Mouse (Mus musculus) liver, embryonic 14.5 days (tissue): ENCODE data around the gene Csmd2. TPM values are rescaled to one million over a fixed set of nuclear protein-coding genes. Genes with fewer than 3 reads are reported as not detected.

Experiments used
- ATAC-seq: fragments of 200-750 bp; cut with Nextera tagmentation; 2 replicates; pipeline ENCODE4 v1.8.0; 2017; ENCODE audit warnings: moderate number of reproducible peaks, mild to moderate bottlenecking, moderate library complexity; ENCODE audit not compliant: insufficient read depth
- DNase-seq, 3 experiments: peaks; one replicate each; pipeline ENCODE4 v3.0.0-alpha.2; 2012 to 2013; ENCODE audit warnings: low read depth in 3 of 3, low spot score in 3 of 3
- H3K27ac ChIP-seq: fragments of 300-500 bp; sonication (generic); 2 replicates; pipeline ENCODE4 v1.5.1; 2014; ENCODE audit warnings: moderate library complexity, mild to moderate bottlenecking, control low read depth, inconsistent platforms
- H3K27me3 ChIP-seq: fragments of 300-500 bp; sonication (generic); 2 replicates; pipeline ENCODE4 v1.6.1; 2014; ENCODE audit warnings: mild to moderate bottlenecking, low read length, moderate library complexity; ENCODE audit not compliant: control insufficient read depth, insufficient read depth
- H3K36me3 ChIP-seq: fragments of 300-500 bp; sonication (generic); replicated peaks from 2 replicates; pipeline ENCODE4 v1.6.1; 2014; ENCODE audit warnings: low read depth; ENCODE audit not compliant: control insufficient read depth, insufficient read depth
- H3K4me1 ChIP-seq, 2 experiments: fragments of 200-500 bp in 1 of 2; fragments of 300-500 bp in 1 of 2; sonication (generic) in 1 of 2; replicated peaks; 2 replicates each; pipeline ENCODE4 v1.6.1; 2012 to 2014; ENCODE audit warnings: antibody characterized with exemption in 1 of 2, inconsistent platforms in 1 of 2, low read length in 1 of 2; ENCODE audit not compliant: control insufficient read depth in 2 of 2, insufficient read depth in 2 of 2
- H3K4me2 ChIP-seq: fragments of 300-500 bp; sonication (generic); 2 replicates; pipeline ENCODE4 v1.6.1; 2014; ENCODE audit warnings: low read depth, mild to moderate bottlenecking, control low read depth, moderate library complexity
- H3K4me3 ChIP-seq, 2 experiments: fragments of 200-500 bp in 1 of 2; fragments of 300-500 bp in 1 of 2; sonication (generic) in 1 of 2; 2 replicates each; pipeline ENCODE4 v1.5.1; 2012 to 2014; ENCODE audit warnings: low read depth in 2 of 2, low read length in 2 of 2, mild to moderate bottlenecking in 2 of 2, control low read depth in 1 of 2, inconsistent platforms in 1 of 2, moderate library complexity in 1 of 2; ENCODE audit not compliant: insufficient read depth in 1 of 2
- H3K9ac ChIP-seq: fragments of 300-500 bp; sonication (generic); replicated peaks from 2 replicates; pipeline ENCODE4 v1.6.1; 2014; ENCODE audit warnings: mild to moderate bottlenecking, control low read depth, moderate library complexity
- H3K9me3 ChIP-seq: fragments of 300-500 bp; sonication (generic); 2 replicates; pipeline ENCODE4 v1.6.1; 2016; ENCODE audit warnings: low read length, mixed read lengths; ENCODE audit not compliant: control insufficient read depth
- CTCF ChIP-seq: IDR thresholded peaks from 2 replicates; pipeline ENCODE4 v1.5.1; 2016; ENCODE audit warnings: antibody characterized with exemption, low read depth, control low read depth
- EP300 ChIP-seq: IDR thresholded peaks from 2 replicates; pipeline ENCODE4 v1.6.1; 2016; ENCODE audit warnings: antibody characterized with exemption, low read depth
- WGBS: fragments of 180-500 bp; shearing (Covaris S2); extraction: QIAGEN DNeasy Blood & Tissue Kit; methylation state at CpG from one replicate; pipeline ENCODE4 v1.1.7; 2014; ENCODE audit not compliant: insufficient replicate concordance; 5-methylcytosine and 5-hydroxymethylcytosine counted together
- polyA plus RNA-seq, 2 experiments: library from polyadenylated mRNA; depleted of rRNA in 1 of 2; stranded (reverse) in 1 of 2; unstranded in 1 of 2; fragments of >200 nt; fragmentation: Nextera tagmentation in 1 of 2; extraction: Ambion mirVana in 1 of 2; gene quantifications; 2 replicates each; pipeline versions ENCODE4 v1.2.1 to v1.2.3; 2012 to 2014

Csmd2 gene
- polyA plus RNA-seq, 2 experiments, result 0.01 TPM; not detected in 1

- Histone ChIP-seq H3K36me3 (no peaks in the 10 kb centered on the region), H3K4me3 (no peak overlapping the region), H3K27me3 (no peaks in the 10 kb centered on the region), H3K4me2 (no peak overlapping the region), H3K4me1 (no peaks in the 10 kb centered on the region), H3K27ac (no peak overlapping the region), H3K9ac (no peak overlapping the region), H3K9me3 (no peaks in the 10 kb centered on the region)
- WGBS, result 35% methylated on average over 8 of the region's 8 CpGs
- DNase-seq (no peak), ATAC-seq (no peak)
- TF ChIP-seq CTCF (no peak), EP300 (no peak)
Observed at GRCm38 (mm10) chr4:128450974-128451373, 463.3 kb downstream of the Csmd2 start.

- Histone ChIP-seq H3K27ac (no peak overlapping the region), H3K4me3 (no peak overlapping the region), H3K27me3 (no peaks in the 10 kb centered on the region), H3K36me3 (no peaks in the 10 kb centered on the region), H3K4me1 (no peaks in the 10 kb centered on the region), H3K9me3 (no peaks in the 10 kb centered on the region), H3K9ac (no peak overlapping the region), H3K4me2 (no peak overlapping the region)
- WGBS, result 67% methylated on average over 3 of the region's 3 CpGs
- no peak for DNase-seq
- TF ChIP-seq CTCF (no peak), EP300 (no peak)
- no peak for ATAC-seq
Observed at GRCm38 (mm10) chr4:128451383-128451794, 463.7 kb downstream of the Csmd2 start.

DNA sequence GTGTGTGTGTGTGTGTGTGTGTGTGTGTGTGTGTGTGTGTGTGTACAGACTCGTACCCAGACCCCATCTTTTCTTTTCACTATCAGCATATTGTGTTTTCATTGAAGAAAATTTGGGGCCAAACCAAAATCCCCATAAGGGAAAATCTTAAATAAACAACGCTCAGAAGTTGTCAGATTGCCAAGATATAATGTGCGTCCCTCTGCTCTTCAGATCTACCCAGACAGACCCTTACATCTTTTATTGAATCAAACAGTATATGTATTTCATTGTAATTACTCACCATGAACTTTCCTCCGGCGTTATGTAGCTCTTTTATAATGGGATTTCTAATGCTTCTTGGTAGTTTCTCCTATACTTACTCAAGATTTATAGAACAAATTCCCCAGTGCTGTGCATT lies 479.1 kb downstream of the Csmd2 start:
- Histone ChIP-seq H3K9me3 (no peaks in the 10 kb centered on the region), H3K4me2 (no peak overlapping the region), H3K36me3 (no peaks in the 10 kb centered on the region), H3K27ac (no peak overlapping the region), H3K4me1 (no peaks in the 10 kb centered on the region), H3K27me3 (no peaks in the 10 kb centered on the region), H3K4me3 (no peak overlapping the region), H3K9ac (no peak overlapping the region)
- ATAC-seq (no peak), DNase-seq (no peak)
- TF ChIP-seq EP300, result no peak
- no peak for TF ChIP-seq CTCF
- WGBS, result 59% methylated on average over 5 of the region's 5 CpGs

DNA sequence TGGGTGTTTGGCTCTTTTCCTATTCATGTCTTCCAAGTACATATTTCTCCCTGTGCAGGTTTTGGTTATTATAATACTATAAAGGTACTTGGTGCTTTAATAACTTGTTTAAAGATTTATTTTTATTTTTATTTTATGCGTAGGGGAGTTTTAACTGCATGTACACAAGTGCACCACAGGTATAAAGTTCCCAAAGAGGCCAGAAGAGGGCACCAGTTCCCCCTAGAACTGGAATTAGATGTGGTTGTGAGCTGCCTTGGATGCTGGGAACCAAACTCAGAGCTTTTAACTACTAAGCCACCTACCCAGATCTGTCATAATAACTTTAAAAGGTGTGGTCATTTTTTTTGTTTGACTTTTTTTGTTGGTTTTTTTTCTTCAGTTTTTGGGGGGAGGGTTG lies 480.4 kb downstream of the Csmd2 start:
- no peak for TF ChIP-seq EP300
- TF ChIP-seq CTCF, result no peak
- Histone ChIP-seq H3K4me2 (no peak overlapping the region), H3K4me3 (no peak overlapping the region), H3K4me1 (no peaks in the 10 kb centered on the region), H3K27me3 (no peaks in the 10 kb centered on the region), H3K36me3 (no peaks in the 10 kb centered on the region), H3K27ac (no peak overlapping the region), H3K9ac (no peak overlapping the region), H3K9me3 (no peaks in the 10 kb centered on the region)
- WGBS, result 63% methylated on average over 1 of the region's 1 CpGs
- DNase-seq (no peak), ATAC-seq (no peak)

- no peaks in the 10 kb centered on the region for H3K27me3 ChIP-seq
- no peak overlapping the region for H3K4me3 ChIP-seq
- TF ChIP-seq CTCF (no peak), EP300 (no peak)
- DNase-seq (no peak), ATAC-seq (no peak)
- no peaks in the 10 kb centered on the region for H3K36me3 ChIP-seq
- H3K9me3 ChIP-seq, result no peaks in the 10 kb centered on the region
- H3K9ac ChIP-seq, result no peak overlapping the region
- H3K27ac ChIP-seq, result no peak overlapping the region
- H3K4me1 ChIP-seq, result no peaks in the 10 kb centered on the region
- WGBS, result 67% methylated on average over 5 of the region's 5 CpGs
- H3K4me2 ChIP-seq, result no peak overlapping the region
Observed at GRCm38 (mm10) chr4:128476249-128476648, 488.6 kb downstream of the Csmd2 start.

DNA sequence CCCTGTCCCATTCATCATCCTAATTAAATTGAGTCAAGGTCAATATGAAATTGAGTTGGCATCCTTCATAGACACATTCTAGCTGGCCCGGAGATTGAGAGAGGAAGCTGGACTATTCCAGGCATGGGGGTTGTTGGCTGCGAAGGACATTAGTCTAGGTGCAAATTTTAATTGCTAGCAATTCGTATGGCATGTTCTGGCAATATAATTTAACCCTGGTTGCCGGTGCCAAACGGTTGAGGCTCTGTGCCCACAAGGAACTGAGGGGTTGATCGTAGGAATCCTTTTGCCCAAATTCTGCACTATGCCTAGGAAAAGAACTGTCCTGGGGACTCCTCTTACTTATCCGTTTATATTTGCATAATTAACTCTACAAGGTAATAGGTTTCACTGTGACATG lies 496.2 kb downstream of the Csmd2 start:
- no peak for TF ChIP-seq EP300
- TF ChIP-seq CTCF, result no peak
- H3K27me3 ChIP-seq, result no peaks in the 10 kb centered on the region
- no peaks in the 10 kb centered on the region for H3K36me3 ChIP-seq
- H3K4me3 ChIP-seq, result no peak overlapping the region
- WGBS, result 59% methylated on average over 7 of the region's 7 CpGs
- H3K9ac ChIP-seq, result no peak overlapping the region
- ATAC-seq (no peak), DNase-seq (no peak)
- no peak overlapping the region for H3K27ac ChIP-seq
- no peaks in the 10 kb centered on the region for H3K4me1 ChIP-seq
- H3K4me2 ChIP-seq, result no peak overlapping the region
- no peaks in the 10 kb centered on the region for H3K9me3 ChIP-seq
